Mouse (Mus musculus): Measurements from ENCODE around the gene Bbx.

Gene Bbx

GRCm38 (mm10) chr16:50230624-50231023 lies 201.6 kb downstream of the Bbx start:
- no peak for ATAC-seq (ENCODE audit: low TSS enrichment)

DNA sequence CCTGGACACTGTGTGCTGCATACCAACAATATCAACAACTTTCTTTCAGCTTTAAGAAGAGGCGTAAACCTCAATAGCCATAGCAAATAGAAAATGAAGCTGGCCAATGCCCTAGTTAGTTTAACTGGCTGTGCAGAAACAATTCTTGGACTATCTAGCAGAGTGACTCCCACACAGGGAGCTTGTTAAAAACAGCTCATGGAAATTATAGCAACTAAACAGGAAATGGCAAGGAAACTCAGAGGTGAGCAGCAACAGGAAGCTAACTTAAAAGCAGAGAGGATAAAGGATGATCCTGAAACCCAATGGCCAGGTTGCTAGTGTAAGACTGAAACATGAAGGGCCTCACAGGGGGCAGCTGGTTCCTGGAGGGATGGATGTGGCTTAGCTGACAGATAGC lies 203.4 kb downstream of the Bbx start:
- ATAC-seq (ENCODE audit: low TSS enrichment): peak; percentile 95

DNA sequence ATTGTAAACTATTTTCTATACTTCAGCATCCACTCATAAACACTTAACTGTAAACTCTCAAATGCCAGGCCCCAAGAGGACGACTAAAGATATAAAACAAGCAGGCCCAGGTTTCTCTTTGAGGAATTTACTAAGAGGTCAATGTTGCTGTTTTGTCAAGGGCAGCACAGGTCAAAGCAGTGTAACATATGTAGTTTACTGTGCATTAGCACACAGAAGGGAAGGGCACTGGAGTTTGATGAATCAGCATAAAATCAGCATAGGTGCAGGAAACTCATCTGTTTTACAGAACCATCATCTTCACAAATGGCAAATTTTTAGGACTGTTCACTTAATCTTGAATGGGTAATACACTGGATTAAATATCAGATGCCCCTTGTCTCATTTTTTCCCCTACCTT lies 205.9 kb downstream of the Bbx start:
- no peak for ATAC-seq (ENCODE audit: low TSS enrichment)

- ATAC-seq (ENCODE audit: low TSS enrichment): no peak
These were observed 207.2 kb downstream of the Bbx start for GRCm38 (mm10) chr16:50224946-50225345.

DNA sequence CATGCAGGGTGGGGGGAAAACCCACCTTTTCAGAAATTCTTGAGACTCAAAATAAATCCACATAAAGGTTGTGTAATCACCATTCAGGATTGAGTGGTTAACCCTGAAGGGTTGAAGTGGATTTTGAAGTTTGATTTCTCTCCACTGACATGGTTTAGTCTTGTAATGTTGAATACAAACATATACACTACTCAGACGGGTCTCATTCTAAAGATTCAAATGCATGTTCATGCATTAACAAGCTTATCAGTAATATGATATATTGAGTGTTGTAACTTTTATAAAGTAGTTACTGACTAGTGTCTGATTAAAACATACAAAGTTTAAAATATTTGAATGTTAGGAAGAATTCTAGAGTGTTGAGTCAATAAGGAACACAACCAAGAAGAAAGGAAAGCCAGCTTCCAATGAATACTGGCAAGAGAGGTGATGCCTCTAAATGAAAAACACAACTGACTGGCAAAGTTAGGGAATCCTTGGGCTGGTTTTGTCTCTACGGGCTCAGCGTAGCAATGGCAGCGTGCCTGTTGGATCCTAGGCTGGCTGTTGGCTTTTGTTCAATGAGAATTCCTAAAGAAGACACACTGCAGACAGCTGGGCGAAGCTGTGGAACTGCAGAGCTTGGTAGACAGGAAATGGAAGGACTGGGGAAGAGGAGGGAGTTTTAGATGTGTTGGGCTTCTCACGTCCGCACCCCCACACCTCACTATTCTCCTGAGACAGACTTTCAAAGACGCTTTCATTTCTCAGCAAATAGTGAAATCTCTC lies 211.3 kb downstream of the Bbx start:
- ATAC-seq (ENCODE audit: low TSS enrichment): peak; percentile 97

- ATAC-seq (ENCODE audit: low TSS enrichment): no peak
These were observed 215.1 kb downstream of the Bbx start for GRCm38 (mm10) chr16:50217084-50217483.

DNA sequence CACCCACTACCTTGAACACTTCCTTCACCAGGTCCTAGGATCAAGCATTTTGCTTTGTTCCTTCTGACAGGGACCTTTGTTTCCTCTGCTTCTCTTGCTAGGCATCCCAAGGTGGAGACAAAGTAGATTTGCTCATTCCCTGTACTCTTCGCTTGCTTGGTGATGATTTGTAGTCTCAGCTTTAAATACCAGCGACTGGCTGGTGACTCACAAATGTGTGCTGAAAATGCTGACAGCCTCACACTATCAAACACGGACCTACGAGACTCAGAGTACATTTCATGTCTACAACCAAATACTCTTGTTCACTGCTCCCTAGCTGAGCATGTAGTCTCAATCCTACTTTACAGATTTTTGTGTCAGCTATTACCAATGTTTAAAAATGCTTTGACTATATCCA lies 220.5 kb downstream of the Bbx start:
- peak; percentile 94 for ATAC-seq (ENCODE audit: low TSS enrichment)

DNA sequence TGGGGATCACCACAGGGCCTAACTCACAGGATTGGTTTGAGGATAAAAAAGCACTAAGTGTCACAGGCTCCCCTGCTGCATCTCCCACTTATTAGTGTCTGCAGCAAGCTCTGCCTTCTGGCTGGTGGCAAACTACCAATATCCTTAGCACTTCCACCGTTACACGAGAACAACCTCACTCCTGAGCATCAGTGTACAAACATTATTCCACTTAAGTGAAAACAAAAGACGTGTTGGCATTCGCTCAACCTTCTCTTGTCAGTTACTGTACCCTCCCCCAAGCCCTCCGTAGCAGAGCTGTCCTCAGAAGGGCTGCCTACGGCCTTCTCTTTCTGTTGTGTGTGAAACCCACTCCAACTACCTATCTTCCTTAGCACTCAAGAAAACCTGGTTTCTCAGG lies 221.0 kb downstream of the Bbx start:
- 0 out of 2 replicates have a peak, but pooled peaks have one; percentile 5 for ATAC-seq (ENCODE audit: low TSS enrichment)

DNA sequence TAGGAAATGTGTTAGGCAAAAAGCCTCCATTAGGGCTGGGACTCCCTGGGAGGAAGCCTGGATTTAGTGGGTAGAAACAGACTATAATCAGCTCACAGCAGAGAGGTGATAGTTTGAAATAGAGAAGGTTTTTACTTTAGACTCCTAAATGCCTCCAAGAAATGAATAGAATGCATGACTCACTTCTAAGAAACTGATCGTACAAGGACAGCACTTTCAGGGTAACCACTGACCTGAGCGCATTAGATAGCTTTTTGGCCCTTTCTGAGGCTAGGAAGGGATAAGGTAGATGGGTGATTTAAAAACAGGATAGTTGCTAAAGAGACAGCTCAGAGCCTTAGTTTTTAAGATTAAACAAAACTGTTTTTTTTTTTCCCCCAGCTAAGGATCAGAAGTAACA lies 221.4 kb downstream of the Bbx start:
- ATAC-seq (ENCODE audit: low TSS enrichment): peak; percentile 73

GRCm38 (mm10) chr16:50204944-50205343 lies 227.2 kb downstream of the Bbx start:
- ATAC-seq (ENCODE audit: low TSS enrichment): no peak

GRCm38 (mm10) chr16:50201546-50202151 lies 230.5 kb downstream of the Bbx start:
- ATAC-seq (ENCODE audit: low TSS enrichment): peak; percentile 57; the same call in 1 of the 2 replicates

- no peak for ATAC-seq (ENCODE audit: low TSS enrichment)
These were observed 232.0 kb downstream of the Bbx start for GRCm38 (mm10) chr16:50200214-50200613.

DNA sequence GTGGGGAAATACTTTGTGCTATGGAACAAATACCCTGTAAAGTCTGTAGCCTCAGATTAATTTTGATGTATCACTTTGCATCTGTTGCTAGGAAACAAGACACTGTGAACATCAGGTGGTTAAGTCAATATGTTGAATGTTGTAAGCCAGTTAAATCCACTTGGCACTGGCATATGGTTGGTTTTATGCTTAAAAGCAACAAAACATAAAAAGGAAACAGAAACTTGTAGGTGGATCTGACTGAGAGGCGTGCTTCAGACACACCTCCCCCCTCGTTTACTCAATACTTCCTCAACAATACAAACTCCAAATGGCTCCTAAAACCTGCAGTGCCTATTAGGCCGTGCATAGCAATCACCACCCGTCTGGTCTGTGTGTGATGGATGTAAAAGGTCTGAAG lies 236.1 kb downstream of the Bbx start:
- peak; percentile 59 for ATAC-seq (ENCODE audit: low TSS enrichment)

GRCm38 (mm10) chr16:50192626-50193025 lies 239.6 kb downstream of the Bbx start:
- no peak for ATAC-seq (ENCODE audit: low TSS enrichment)

GRCm38 (mm10) chr16:50189108-50189507 lies 243.1 kb downstream of the Bbx start:
- ATAC-seq (ENCODE audit: low TSS enrichment): no peak; the same call in 1 of the 2 replicates

DNA sequence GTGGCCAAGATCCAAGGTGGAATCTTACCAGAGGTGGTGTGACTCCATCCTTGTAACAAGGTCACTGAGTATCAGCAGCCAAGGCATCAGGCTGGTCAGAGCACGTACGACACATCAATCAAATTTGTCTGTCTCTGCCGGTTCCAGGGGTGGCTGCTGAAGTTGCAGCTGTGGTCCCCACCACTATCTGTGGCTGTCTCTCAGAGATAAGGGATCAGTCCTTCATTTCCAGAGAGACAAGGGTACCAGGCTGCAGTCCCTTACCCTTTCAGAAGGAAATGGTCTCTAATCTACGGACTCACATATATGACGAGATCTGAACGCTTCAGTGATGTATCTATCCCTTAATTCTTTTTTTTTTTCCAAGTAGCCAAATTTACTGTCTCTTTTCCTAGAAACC lies 245.6 kb downstream of the Bbx start:
- no peak for ATAC-seq (ENCODE audit: low TSS enrichment)

DNA sequence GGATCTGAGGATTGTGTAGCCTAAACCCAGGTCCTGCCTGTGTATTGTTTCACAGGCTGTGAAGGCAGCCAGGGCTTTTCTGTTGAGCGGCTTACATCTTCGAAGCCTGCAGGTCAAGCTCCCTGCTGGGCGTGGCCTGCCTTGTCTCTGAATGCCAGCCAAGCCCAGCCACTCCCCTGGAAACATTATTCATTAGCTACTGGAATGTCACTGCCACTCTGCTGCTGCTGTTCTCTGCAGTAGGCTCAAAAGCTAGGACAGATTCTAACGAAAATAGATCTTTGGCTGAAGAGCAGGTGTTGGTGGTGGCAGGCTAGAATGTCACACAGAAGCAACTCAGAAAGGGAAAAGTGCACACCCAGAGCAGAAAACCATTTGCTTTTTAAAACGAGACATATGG lies 247.1 kb downstream of the Bbx start:
- peak; percentile 72 for ATAC-seq (ENCODE audit: low TSS enrichment)

- no peak for ATAC-seq (ENCODE audit: low TSS enrichment)
These were observed 249.2 kb downstream of the Bbx start for GRCm38 (mm10) chr16:50182988-50183387.

- ATAC-seq (ENCODE audit: low TSS enrichment): no peak
These were observed 249.6 kb downstream of the Bbx start for GRCm38 (mm10) chr16:50182561-50182960.

GRCm38 (mm10) chr16:50172760-50173159 lies 259.4 kb downstream of the Bbx start:
- ATAC-seq (ENCODE audit: low TSS enrichment): peak; percentile 84

- no peak for ATAC-seq (ENCODE audit: low TSS enrichment)
These were observed 261.4 kb downstream of the Bbx start for GRCm38 (mm10) chr16:50170812-50171211.

DNA sequence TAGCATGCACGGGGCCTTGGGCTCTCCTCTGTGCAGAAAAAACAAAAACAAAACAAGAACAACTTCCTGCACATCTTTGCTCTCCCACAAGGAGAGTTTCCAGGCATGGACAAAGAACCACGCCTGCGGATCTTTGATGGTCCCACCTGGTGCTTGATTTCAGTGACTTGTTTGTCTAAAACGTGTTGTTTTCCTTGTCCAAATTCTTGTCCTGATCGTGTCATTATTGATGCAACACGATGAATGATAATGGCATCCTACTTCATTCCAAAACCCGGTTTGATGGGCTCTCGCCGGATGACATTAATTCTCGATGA lies 264.2 kb downstream of the Bbx start:
- no peak for ATAC-seq (ENCODE audit: low TSS enrichment)

DNA sequence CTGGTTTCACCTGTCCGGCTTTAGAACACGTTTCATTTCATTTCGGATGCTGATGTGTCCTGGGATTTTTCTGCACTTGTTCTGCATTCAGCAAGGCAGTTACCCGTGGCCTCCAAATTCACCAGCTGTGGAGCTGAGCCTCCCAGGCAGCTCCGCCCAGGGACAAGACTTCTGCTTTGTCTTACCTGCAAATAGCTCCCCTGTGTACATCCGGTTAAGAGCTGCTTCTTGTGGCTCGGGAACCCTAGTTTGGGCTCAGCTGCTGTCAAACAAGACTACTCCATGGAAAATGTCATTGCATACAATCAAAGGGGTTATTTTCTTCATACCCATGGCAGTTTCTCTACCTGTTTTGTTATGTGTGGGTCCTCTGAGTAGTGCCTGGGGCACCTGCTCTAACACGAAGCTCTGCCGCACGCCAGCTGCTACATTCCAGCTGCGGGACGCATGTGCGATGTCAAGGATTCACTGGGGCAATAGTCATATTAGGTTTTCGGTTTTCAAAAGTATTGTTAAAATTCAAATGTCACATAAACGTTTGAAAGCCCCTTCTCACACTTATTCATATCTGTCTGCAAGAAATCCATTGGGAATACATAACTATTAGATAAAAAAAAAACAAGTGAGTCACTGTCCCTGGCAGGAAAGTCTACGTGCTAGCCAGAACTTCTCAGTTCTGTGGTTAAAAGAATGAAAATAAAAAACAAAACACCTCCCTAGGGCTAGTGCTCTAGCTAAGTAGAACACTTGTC lies 264.8 kb downstream of the Bbx start:
- no peak for ATAC-seq (ENCODE audit: low TSS enrichment)

All from frontal cortex, adult (tissue).